Mouse (Mus musculus): ENCODE results near the gene Wdr93. TPM values are rescaled to one million over a fixed set of nuclear protein-coding genes. Genes with fewer than 3 reads are reported as not detected.

Gene Wdr93
- polyA plus RNA-seq, 1 experiment from 2014 or later: not detected

GRCm38 (mm10) chr7:79819996-79820395 is 77.0 kb downstream of the Wdr93 start:
- Histone ChIP-seq H3K4me1 (replicated peaks; ENCODE audit: control insufficient read depth, insufficient read depth, low read length) (peaks cover 13% of the 10 kb centered on the region), H3K27me3 (replicated peaks; ENCODE audit: control insufficient read depth, insufficient read depth, low read length) (0 out of 2 replicates have a peak, but pooled peaks cover 3% of the 10 kb centered on the region), H3K9ac (ENCODE audit: low read depth, low read length) (no peak overlapping the region), H3K27ac (ENCODE audit: low read depth, low read length) (no peak overlapping the region; the same call in 1 of the 2 replicates), H3K4me3 (ENCODE audit: low read depth, low read length) (no peak overlapping the region), H3K4me2 (no peak overlapping the region), H3K9me3 (ENCODE audit: control insufficient read depth, low read length) (no peaks in the 10 kb centered on the region), H3K36me3 (ENCODE audit: control insufficient read depth, insufficient read depth, low read length) (no peaks in the 10 kb centered on the region)
- 53% methylated on average over 11 of the region's 11 CpGs for WGBS
- no peak for ATAC-seq (replicated peaks; ENCODE audit: low FRiP score)
- no peak for DNase-seq (ENCODE audit: low spot score)

GRCm38 (mm10) chr7:79822092-79822695 is 79.2 kb downstream of the Wdr93 start:
- Histone ChIP-seq H3K27me3 (replicated peaks; ENCODE audit: control insufficient read depth, insufficient read depth, low read length) (0 out of 2 replicates have a peak, but pooled peaks cover 3% of the 10 kb centered on the region), H3K4me3 (ENCODE audit: low read depth, low read length) (no peak overlapping the region), H3K9ac (ENCODE audit: low read depth, low read length) (no peak overlapping the region), H3K9me3 (ENCODE audit: control insufficient read depth, low read length) (no peaks in the 10 kb centered on the region), H3K4me2 (no peak overlapping the region), H3K27ac (ENCODE audit: low read depth, low read length) (no peak overlapping the region), H3K4me1 (replicated peaks; ENCODE audit: control insufficient read depth, insufficient read depth, low read length) (peaks cover 13% of the 10 kb centered on the region), H3K36me3 (ENCODE audit: control insufficient read depth, insufficient read depth, low read length) (no peaks in the 10 kb centered on the region)
- no peak for DNase-seq (ENCODE audit: low spot score)
- 80% methylated on average over 12 of the region's 12 CpGs for WGBS
- ATAC-seq (replicated peaks; ENCODE audit: low FRiP score): no peak

GRCm38 (mm10) chr7:79828341-79828740 is 85.4 kb downstream of the Wdr93 start:
- Histone ChIP-seq H3K27me3 (replicated peaks; ENCODE audit: control insufficient read depth, insufficient read depth, low read length) (no peaks in the 10 kb centered on the region), H3K4me1 (replicated peaks; ENCODE audit: control insufficient read depth, insufficient read depth, low read length) (no peaks in the 10 kb centered on the region), H3K9me3 (ENCODE audit: control insufficient read depth, low read length) (no peaks in the 10 kb centered on the region), H3K36me3 (ENCODE audit: control insufficient read depth, insufficient read depth, low read length) (no peaks in the 10 kb centered on the region), H3K4me3 (ENCODE audit: low read depth, low read length) (no peak overlapping the region), H3K9ac (ENCODE audit: low read depth, low read length) (no peak overlapping the region), H3K27ac (ENCODE audit: low read depth, low read length) (no peak overlapping the region), H3K4me2 (no peak overlapping the region)
- DNase-seq (ENCODE audit: low spot score) (no peak), ATAC-seq (replicated peaks; ENCODE audit: low FRiP score) (no peak)
- 62% methylated on average over 3 of the region's 3 CpGs for WGBS

- Histone ChIP-seq H3K4me3 (ENCODE audit: low read depth, low read length) (no peak overlapping the region), H3K9ac (ENCODE audit: low read depth, low read length) (no peak overlapping the region), H3K27ac (ENCODE audit: low read depth, low read length) (no peak overlapping the region), H3K9me3 (ENCODE audit: control insufficient read depth, low read length) (no peaks in the 10 kb centered on the region), H3K4me2 (no peak overlapping the region), H3K4me1 (replicated peaks; ENCODE audit: control insufficient read depth, insufficient read depth, low read length) (no peaks in the 10 kb centered on the region), H3K36me3 (ENCODE audit: control insufficient read depth, insufficient read depth, low read length) (no peaks in the 10 kb centered on the region; the same call in 1 of the 2 replicates), H3K27me3 (replicated peaks; ENCODE audit: control insufficient read depth, insufficient read depth, low read length) (no peaks in the 10 kb centered on the region)
- 67% methylated on average over 6 of the region's 6 CpGs for WGBS
- no peak for ATAC-seq (replicated peaks; ENCODE audit: low FRiP score)
- DNase-seq (ENCODE audit: low spot score): no peak
Measured at GRCm38 (mm10) chr7:79831145-79831544, 88.2 kb downstream of the Wdr93 start.

- no peak overlapping the region for H3K4me2 ChIP-seq
Measured at GRCm38 (mm10) chr7:79831585-79831984, 88.6 kb downstream of the Wdr93 start.

GRCm38 (mm10) chr7:79832980-79833379 is 90.0 kb downstream of the Wdr93 start:
- no peak overlapping the region for H3K4me3 ChIP-seq (ENCODE audit: low read depth, low read length)
- H3K4me1 ChIP-seq (replicated peaks; ENCODE audit: control insufficient read depth, insufficient read depth, low read length): no peaks in the 10 kb centered on the region
- no peak for DNase-seq (ENCODE audit: low spot score)
- no peaks in the 10 kb centered on the region for H3K9me3 ChIP-seq (ENCODE audit: control insufficient read depth, low read length)
- H3K9ac ChIP-seq (ENCODE audit: low read depth, low read length): no peak overlapping the region
- H3K4me2 ChIP-seq: no peak overlapping the region
- no peaks in the 10 kb centered on the region for H3K27me3 ChIP-seq (replicated peaks; ENCODE audit: control insufficient read depth, insufficient read depth, low read length)
- ATAC-seq (replicated peaks; ENCODE audit: low FRiP score): no peak
- H3K27ac ChIP-seq (ENCODE audit: low read depth, low read length): no peak overlapping the region
- no peaks in the 10 kb centered on the region; the same call in 1 of the 2 replicates for H3K36me3 ChIP-seq (ENCODE audit: control insufficient read depth, insufficient read depth, low read length)

More at GRCm38 (mm10) chr7:79831585-79831984, 88.6 kb downstream of the Wdr93 start:
- WGBS: 70% methylated on average over 6 of the region's 6 CpGs
- no peak for DNase-seq (ENCODE audit: low spot score)
- Histone ChIP-seq H3K4me1 (replicated peaks; ENCODE audit: control insufficient read depth, insufficient read depth, low read length) (no peaks in the 10 kb centered on the region), H3K4me3 (ENCODE audit: low read depth, low read length) (no peak overlapping the region), H3K27ac (ENCODE audit: low read depth, low read length) (no peak overlapping the region), H3K9me3 (ENCODE audit: control insufficient read depth, low read length) (no peaks in the 10 kb centered on the region), H3K9ac (ENCODE audit: low read depth, low read length) (no peak overlapping the region), H3K27me3 (replicated peaks; ENCODE audit: control insufficient read depth, insufficient read depth, low read length) (no peaks in the 10 kb centered on the region), H3K36me3 (ENCODE audit: control insufficient read depth, insufficient read depth, low read length) (no peaks in the 10 kb centered on the region; the same call in 1 of the 2 replicates)
- no peak for ATAC-seq (replicated peaks; ENCODE audit: low FRiP score)

- no peaks in the 10 kb centered on the region for H3K27me3 ChIP-seq (replicated peaks; ENCODE audit: control insufficient read depth, insufficient read depth, low read length)
- no peaks in the 10 kb centered on the region; the same call in 1 of the 2 replicates for H3K36me3 ChIP-seq (ENCODE audit: control insufficient read depth, insufficient read depth, low read length)
- H3K4me1 ChIP-seq (replicated peaks; ENCODE audit: control insufficient read depth, insufficient read depth, low read length): no peaks in the 10 kb centered on the region
- H3K27ac ChIP-seq (ENCODE audit: low read depth, low read length): no peak overlapping the region
- DNase-seq (ENCODE audit: low spot score): no peak
- no peaks in the 10 kb centered on the region for H3K9me3 ChIP-seq (ENCODE audit: control insufficient read depth, low read length)
- no peak overlapping the region for H3K4me3 ChIP-seq (ENCODE audit: low read depth, low read length)
- 93% methylated on average over 6 of the region's 6 CpGs for WGBS
- no peak for ATAC-seq (replicated peaks; ENCODE audit: low FRiP score)
- no peak overlapping the region for H3K4me2 ChIP-seq
- no peak overlapping the region for H3K9ac ChIP-seq (ENCODE audit: low read depth, low read length)
Measured at GRCm38 (mm10) chr7:79835196-79835595, 92.2 kb downstream of the Wdr93 start.

Other genes starting within 250 kb of the Wdr93 start
- gene Rhcg, start 125.5 kb upstream of the Wdr93 start, polyA plus RNA-seq (2014; fragmentation: Nextera tagmentation; extraction: Ambion mirVana): not detected in 2 replicates
- 16.2 and 17.2 TPM in 2 replicates for gene Ticrr, start 83.0 kb upstream of the Wdr93 start, polyA plus RNA-seq (2014; fragmentation: Nextera tagmentation; extraction: Ambion mirVana)
- 2.3 and 3.0 TPM in 2 replicates for gene Kif7, start 27.4 kb upstream of the Wdr93 start, polyA plus RNA-seq (2014; fragmentation: Nextera tagmentation; extraction: Ambion mirVana)
- not detected in 2 replicates for gene Plin1, start 10.3 kb upstream of the Wdr93 start, polyA plus RNA-seq (2014; fragmentation: Nextera tagmentation; extraction: Ambion mirVana)
- gene Pex11a, start within 50 bp of the Wdr93 start, polyA plus RNA-seq (2014; fragmentation: Nextera tagmentation; extraction: Ambion mirVana): 2.3 and 2.9 TPM in 2 replicates
- gene Mesp1, start 50.6 kb downstream of the Wdr93 start, polyA plus RNA-seq (2014; fragmentation: Nextera tagmentation; extraction: Ambion mirVana): not detected in 2 replicates
- 0.11 and 0.21 TPM in 2 replicates for gene Mesp2, start 67.6 kb downstream of the Wdr93 start, polyA plus RNA-seq (2014; fragmentation: Nextera tagmentation; extraction: Ambion mirVana)
- 24.2 and 28.5 TPM in 2 replicates for gene Anpep, start 117.9 kb downstream of the Wdr93 start, polyA plus RNA-seq (2014; fragmentation: Nextera tagmentation; extraction: Ambion mirVana)
- gene Ap3s2, start 177.5 kb downstream of the Wdr93 start, polyA plus RNA-seq (2014; fragmentation: Nextera tagmentation; extraction: Ambion mirVana): 28.7 and 30.9 TPM in 2 replicates
- gene Arpin, start 192.2 kb downstream of the Wdr93 start, polyA plus RNA-seq (2014; fragmentation: Nextera tagmentation; extraction: Ambion mirVana): 9.9 and 10.6 TPM in 2 replicates

All from liver, embryonic 11.5 days (tissue).